Mouse (Mus musculus) heart, embryonic 11.5 days (tissue): Measurements from ENCODE around the gene Cdh22. TPM values are rescaled to one million over a fixed set of nuclear protein-coding genes. Genes with fewer than 3 reads are reported as not detected.

Source experiments
- ATAC-seq: fragments of 200-750 bp; cut with Nextera tagmentation; replicated peaks from 2 replicates; pipeline ENCODE4 v1.8.0; 2017; ENCODE audit warnings: moderate library complexity; ENCODE audit not compliant: insufficient number of reproducible peaks, low FRiP score, low TSS enrichment
- H3K27ac ChIP-seq: fragments of 300-500 bp; sonication (generic); 2 replicates; pipeline ENCODE4 v1.5.1; 2014; ENCODE audit warnings: mild to moderate bottlenecking, low read depth, low read length
- H3K27me3 ChIP-seq: fragments of 300-500 bp; sonication (generic); 2 replicates; pipeline ENCODE4 v1.6.1; 2014; ENCODE audit warnings: mild to moderate bottlenecking, low read length, mixed read lengths; ENCODE audit not compliant: control insufficient read depth, insufficient read depth
- H3K36me3 ChIP-seq: fragments of 300-500 bp; sonication (generic); 2 replicates; pipeline ENCODE4 v1.6.1; 2014; ENCODE audit warnings: mild to moderate bottlenecking, low read length, moderate library complexity, mixed read lengths; ENCODE audit not compliant: control insufficient read depth, insufficient read depth
- H3K4me1 ChIP-seq: fragments of 300-500 bp; sonication (generic); 2 replicates; pipeline ENCODE4 v1.6.1; 2014; ENCODE audit warnings: low read length; ENCODE audit not compliant: control insufficient read depth, insufficient read depth
- H3K4me2 ChIP-seq: fragments of 300-500 bp; sonication (generic); 2 replicates; pipeline ENCODE4 v1.6.1; 2014; ENCODE audit warnings: mild to moderate bottlenecking, moderate library complexity
- H3K4me3 ChIP-seq: fragments of 300-500 bp; sonication (generic); 2 replicates; pipeline ENCODE4 v1.5.1; 2014; ENCODE audit warnings: low read depth, low read length
- H3K9ac ChIP-seq: fragments of 300-500 bp; sonication (generic); 2 replicates; pipeline ENCODE4 v1.6.1; 2014; ENCODE audit warnings: mild to moderate bottlenecking, low read depth, low read length, moderate library complexity
- H3K9me3 ChIP-seq: fragments of 300-500 bp; sonication (generic); replicated peaks from 2 replicates; pipeline ENCODE4 v1.6.1; 2016; ENCODE audit warnings: low read length; ENCODE audit not compliant: control insufficient read depth
- WGBS: fragments of 180-500 bp; shearing (Covaris S2); extraction: QIAGEN DNeasy Blood & Tissue Kit; methylation state at CpG from one replicate; pipeline ENCODE4 v1.1.7; 2014; ENCODE audit not compliant: insufficient replicate concordance; 5-methylcytosine and 5-hydroxymethylcytosine counted together
- polyA plus RNA-seq: library from polyadenylated mRNA; unstranded; fragments of >200 nt; fragmentation: Nextera tagmentation; extraction: Ambion mirVana; gene quantifications from 2 replicates; pipeline ENCODE4 v1.2.1, GENCODE M21; 2014

The Cdh22 gene
- polyA plus RNA-seq, 1 experiment from 2014 or later: 0.16 TPM

- Histone ChIP-seq H3K36me3 (no peaks in the 10 kb centered on the region), H3K9ac (no peak overlapping the region), H3K4me3 (no peak overlapping the region), H3K4me1 (no peaks in the 10 kb centered on the region), H3K4me2 (no peak overlapping the region), H3K27ac (no peak overlapping the region), H3K9me3 (no peaks in the 10 kb centered on the region), H3K27me3 (peaks cover 84% of the 10 kb centered on the region)
- ATAC-seq: no peak
- 32% methylated on average over 11 of the region's 11 CpGs for WGBS
These were observed 160.4 kb downstream of the Cdh22 start for GRCm38 (mm10) chr2:165074081-165074884.

- no peak overlapping the region for H3K27ac ChIP-seq
- H3K4me3 ChIP-seq: no peak overlapping the region
- peaks cover 80% of the 10 kb centered on the region for H3K27me3 ChIP-seq
- no peak overlapping the region for H3K4me2 ChIP-seq
- no peak overlapping the region for H3K9ac ChIP-seq
- ATAC-seq: no peak
- WGBS: 15% methylated on average over 9 of the region's 9 CpGs
- H3K36me3 ChIP-seq: no peaks in the 10 kb centered on the region
- no peaks in the 10 kb centered on the region for H3K4me1 ChIP-seq
- H3K9me3 ChIP-seq: no peaks in the 10 kb centered on the region
These were observed 161.3 kb downstream of the Cdh22 start for GRCm38 (mm10) chr2:165073381-165073781.

- Histone ChIP-seq H3K4me3 (no peak overlapping the region), H3K36me3 (no peaks in the 10 kb centered on the region), H3K27me3 (peaks cover 51% of the 10 kb centered on the region), H3K4me2 (peak overlapping the region; percentile 11; the same call in 1 of the 2 replicates), H3K9ac (no peak overlapping the region), H3K4me1 (no peaks in the 10 kb centered on the region), H3K27ac (no peak overlapping the region), H3K9me3 (no peaks in the 10 kb centered on the region)
- no peak for ATAC-seq
- WGBS: 24% methylated on average over 23 of the region's 23 CpGs
These were observed 164.4 kb downstream of the Cdh22 start for GRCm38 (mm10) chr2:165070096-165070816.

GRCm38 (mm10) chr2:165068806-165069205 is 165.8 kb downstream of the Cdh22 start:
- WGBS: 70% methylated on average over 2 of the region's 2 CpGs
- no peaks in the 10 kb centered on the region for H3K4me1 ChIP-seq
- H3K4me2 ChIP-seq: no peak overlapping the region
- H3K4me3 ChIP-seq: no peak overlapping the region
- peaks cover 39% of the 10 kb centered on the region for H3K27me3 ChIP-seq
- H3K27ac ChIP-seq: no peak overlapping the region
- H3K36me3 ChIP-seq: no peaks in the 10 kb centered on the region
- H3K9ac ChIP-seq: no peak overlapping the region
- H3K9me3 ChIP-seq: no peaks in the 10 kb centered on the region
- ATAC-seq: no peak

GRCm38 (mm10) chr2:165064489-165064888 is 170.2 kb downstream of the Cdh22 start:
- no peak overlapping the region for H3K27ac ChIP-seq
- no peaks in the 10 kb centered on the region for H3K9me3 ChIP-seq
- no peak; the same call in 1 of the 2 replicates for ATAC-seq
- WGBS: 51% methylated on average over 7 of the region's 7 CpGs
- no peak overlapping the region for H3K4me3 ChIP-seq
- peaks cover 9% of the 10 kb centered on the region for H3K27me3 ChIP-seq
- H3K4me2 ChIP-seq: no peak overlapping the region
- no peaks in the 10 kb centered on the region for H3K4me1 ChIP-seq
- no peak overlapping the region for H3K9ac ChIP-seq
- H3K36me3 ChIP-seq: no peaks in the 10 kb centered on the region

- Histone ChIP-seq H3K9ac (no peak overlapping the region), H3K4me1 (0 out of 2 replicates have a peak, but pooled peaks cover 2% of the 10 kb centered on the region), H3K36me3 (no peaks in the 10 kb centered on the region), H3K27me3 (peaks cover 6% of the 10 kb centered on the region; the same call in 1 of the 2 replicates), H3K4me3 (no peak overlapping the region), H3K4me2 (no peak overlapping the region), H3K9me3 (no peaks in the 10 kb centered on the region), H3K27ac (no peak overlapping the region)
- ATAC-seq: no peak
- WGBS: 70% methylated on average over 16 of the region's 16 CpGs
These were observed 172.8 kb downstream of the Cdh22 start for GRCm38 (mm10) chr2:165061638-165062433.

Other genes starting within 250 kb of the Cdh22 start
- gene Ncoa5, start 200.0 kb downstream of the Cdh22 start, polyA plus RNA-seq: 36.0 and 39.8 TPM in 2 replicates
- gene Cd40, start 179.2 kb downstream of the Cdh22 start, polyA plus RNA-seq: 9.6 and 9.7 TPM in 2 replicates
- gene 1700025C18Rik, start 144.1 kb downstream of the Cdh22 start, polyA plus RNA-seq: not detected in 2 replicates
- gene Slc35c2, start 53.0 kb upstream of the Cdh22 start, polyA plus RNA-seq: 32.4 and 38.9 TPM in 2 replicates
- 50.6 and 59.5 TPM in 2 replicates for gene Elmo2, start 91.6 kb upstream of the Cdh22 start, polyA plus RNA-seq
- gene Zfp663, start 133.9 kb upstream of the Cdh22 start, polyA plus RNA-seq: 0.28 and 0.69 TPM in 2 replicates
- gene Zfp334, start 153.4 kb upstream of the Cdh22 start, polyA plus RNA-seq: 9.2 and 10.7 TPM in 2 replicates
- gene Ocstamp, start 165.6 kb upstream of the Cdh22 start, polyA plus RNA-seq: 0.06 TPM in 1 of 2 replicates, not detected in the other
- gene Slc13a3, start 238.4 kb upstream of the Cdh22 start, polyA plus RNA-seq: 0.29 and 0.61 TPM in 2 replicates